Mouse (Mus musculus) hindlimb bud, embryonic 11.5 days (tissue): ENCODE measurements around the gene Gm44965.
A peak's percentile ranks its signal among the peaks of the same experiment; 100 is the strongest.

Experiments
- DNase-seq: peaks from one replicate; pipeline ENCODE4 v3.0.0-alpha.2; 2012; ENCODE audit warnings: low read depth, low spot score; ENCODE audit errors: extremely low spot score

Gm44965 gene

GRCm38 (mm10) chr6:48593158-48594042, at the start of gene Gm44965, which contains the start of gene Repin1:
TSS of gene Gm44965 (plus strand) at chr6:48593941.
TSS of gene Repin1 (plus strand) at chr6:48593883.
- no peak for DNase-seq

DNA sequence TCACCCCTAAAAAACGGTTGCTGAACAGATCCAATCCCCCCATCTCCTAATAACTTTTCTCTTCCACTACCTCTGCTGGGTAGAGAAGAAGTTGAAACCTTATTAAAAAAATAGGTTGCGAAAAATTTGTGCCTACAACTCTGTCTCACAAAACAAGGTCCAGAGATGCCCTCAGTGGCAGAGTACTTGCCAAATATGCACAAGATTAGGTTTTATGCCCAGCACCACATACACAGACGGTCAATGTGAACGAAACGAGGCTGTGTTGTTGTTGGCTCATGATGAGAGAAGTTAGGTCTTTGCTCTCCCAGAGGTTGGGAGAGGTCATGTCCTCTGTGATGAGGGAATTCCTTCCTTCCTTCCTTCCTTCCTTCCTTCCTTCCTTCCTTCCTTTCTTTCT, 48.5 kb upstream of the Gm44965 start:
- no peak for DNase-seq

DNA sequence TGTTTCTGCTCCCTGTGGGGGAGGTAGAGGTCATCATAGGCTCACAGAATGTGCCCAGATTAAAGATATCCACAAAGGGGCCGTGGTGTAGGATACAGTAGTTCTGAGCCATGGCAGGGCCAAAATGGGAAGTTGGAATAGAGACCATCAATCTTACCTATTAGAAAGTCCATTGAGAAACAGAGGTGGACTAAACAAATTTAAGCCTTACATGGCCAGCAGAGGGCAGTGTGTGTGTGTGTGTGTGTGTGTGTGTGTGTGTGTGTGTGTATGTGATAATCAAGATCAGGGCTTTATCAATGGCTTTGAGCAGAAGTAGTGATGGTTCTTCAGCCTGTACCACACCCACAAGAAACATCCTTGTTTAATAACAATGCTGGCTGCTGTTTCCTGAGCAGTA, 47.5 kb upstream of the Gm44965 start:
- DNase-seq = no peak

DNA sequence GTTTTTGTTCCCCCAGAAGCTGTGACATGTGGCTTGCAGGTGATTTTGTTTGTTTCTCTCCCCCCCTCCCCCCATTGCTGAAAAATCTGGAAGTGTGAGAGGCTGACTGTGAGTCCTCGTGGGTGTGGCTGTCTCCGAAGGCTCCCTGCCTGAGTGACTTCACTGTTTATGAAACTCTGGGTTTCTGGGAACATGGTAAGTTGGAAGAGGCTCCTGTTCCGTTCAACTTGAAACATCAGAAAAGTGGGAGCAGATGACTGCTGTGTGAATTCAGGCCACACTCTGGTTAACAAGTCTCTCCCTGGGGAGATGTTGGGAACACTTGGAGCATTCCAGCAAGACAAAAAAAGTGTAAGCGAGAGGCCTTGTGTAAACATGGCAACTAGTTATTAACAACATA, 46.9 kb upstream of the Gm44965 start:
- DNase-seq = no peak

GRCm38 (mm10) chr6:48548314-48548713, 45.4 kb upstream of the Gm44965 start:
- no peak for DNase-seq

- no peak for DNase-seq
Measured at GRCm38 (mm10) chr6:48552918-48553317, 40.8 kb upstream of the Gm44965 start.

DNA sequence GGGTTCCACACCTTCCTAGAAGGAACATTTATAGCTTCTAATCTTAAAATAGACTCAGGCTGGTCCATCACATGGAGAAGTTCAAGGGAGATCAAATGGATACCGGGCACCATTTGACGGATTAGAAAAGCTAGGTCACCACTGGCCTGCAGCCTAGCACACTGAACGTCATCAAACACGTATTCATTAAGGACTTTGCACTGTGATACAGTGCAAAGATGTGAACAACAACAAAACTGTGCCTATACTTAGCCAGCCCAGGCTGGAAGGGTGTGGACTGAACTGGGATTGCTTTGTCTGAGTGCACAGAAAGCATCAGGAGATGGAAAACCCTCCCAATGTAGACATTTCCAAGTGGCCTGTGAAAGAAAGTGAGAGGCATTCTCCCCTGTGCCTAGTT, 39.9 kb upstream of the Gm44965 start:
- DNase-seq = no peak

- peak; percentile 76 for DNase-seq
Measured at GRCm38 (mm10) chr6:48554280-48555103, 39.2 kb upstream of the Gm44965 start, which contains the start of gene Lrrc61. TSS of gene Lrrc61 (plus strand) at chr6:48554796.

DNA sequence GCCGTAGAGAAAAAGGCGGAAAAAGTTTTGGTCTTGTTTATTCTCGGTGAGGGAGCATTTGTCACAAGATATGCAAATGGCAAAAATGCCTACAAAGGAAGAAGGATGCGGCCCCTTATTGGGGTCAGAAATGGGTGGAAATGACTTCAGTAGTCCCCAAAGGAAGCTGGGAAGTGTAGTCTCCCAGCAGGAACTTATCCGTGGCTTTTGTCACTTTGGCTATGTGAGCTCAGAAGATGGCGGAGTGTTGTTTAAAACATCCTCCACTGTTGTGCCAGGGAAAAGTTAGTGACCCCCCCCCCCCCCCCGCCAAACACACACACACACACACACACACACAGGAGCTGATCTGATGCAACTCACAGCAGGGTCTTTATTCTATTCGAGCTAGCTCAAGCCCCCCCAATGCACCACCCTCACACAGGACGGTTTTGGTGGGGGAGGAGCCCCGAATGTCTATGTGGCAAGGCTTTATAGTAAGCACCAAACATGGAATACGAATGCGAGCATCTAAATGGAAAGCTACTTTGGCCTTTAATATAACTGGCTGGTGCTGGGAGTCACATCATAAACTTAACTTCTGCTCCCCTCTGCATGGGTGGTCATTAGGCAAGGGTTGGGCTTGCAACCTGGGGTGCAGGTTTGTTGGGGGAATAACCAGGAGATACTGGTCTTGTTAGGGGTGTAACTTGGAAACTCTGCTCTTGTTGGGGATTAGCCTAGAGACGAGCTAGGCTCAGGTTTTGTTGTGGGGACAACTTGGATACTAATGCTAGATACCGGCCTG, 38.4 kb upstream of the Gm44965 start:
- no peak for DNase-seq

GRCm38 (mm10) chr6:48555956-48556355, 37.8 kb upstream of the Gm44965 start:
- no peak for DNase-seq

- no peak for DNase-seq
Measured at GRCm38 (mm10) chr6:48565693-48566310, 27.9 kb upstream of the Gm44965 start.

GRCm38 (mm10) chr6:48566312-48566711, 27.4 kb upstream of the Gm44965 start:
- DNase-seq = no peak

- DNase-seq = no peak
Measured at GRCm38 (mm10) chr6:48568036-48568984, 25.4 kb upstream of the Gm44965 start.

GRCm38 (mm10) chr6:48569065-48569807, 24.5 kb upstream of the Gm44965 start:
- no peak for DNase-seq

DNA sequence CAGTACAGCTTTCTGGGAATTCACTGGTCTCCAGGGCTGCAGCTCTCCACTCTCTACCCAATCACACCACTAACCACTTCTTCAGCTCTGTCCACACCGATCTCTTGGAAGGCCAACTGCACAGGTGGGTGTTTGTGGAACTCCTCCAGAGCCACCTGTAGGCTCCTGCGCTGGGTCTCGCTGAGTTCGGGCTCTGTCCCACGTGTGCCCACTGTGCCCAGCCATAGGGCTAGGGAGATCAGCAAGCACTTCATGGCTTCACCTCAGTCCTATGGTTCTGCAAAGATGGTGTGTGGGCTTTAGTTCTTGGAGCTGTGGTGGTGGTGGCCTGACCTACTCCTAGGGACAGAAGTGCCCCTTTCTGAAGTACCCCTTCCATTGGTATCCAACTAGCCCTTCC, 21.7 kb upstream of the Gm44965 start:
- no peak for DNase-seq

- no peak for DNase-seq
Measured at GRCm38 (mm10) chr6:48572572-48573061, 21.1 kb upstream of the Gm44965 start, which contains the start of gene Rarres2. TSS of gene Rarres2 (minus strand) at chr6:48572789.

GRCm38 (mm10) chr6:48573280-48573679, 20.5 kb upstream of the Gm44965 start:
- DNase-seq = no peak

DNA sequence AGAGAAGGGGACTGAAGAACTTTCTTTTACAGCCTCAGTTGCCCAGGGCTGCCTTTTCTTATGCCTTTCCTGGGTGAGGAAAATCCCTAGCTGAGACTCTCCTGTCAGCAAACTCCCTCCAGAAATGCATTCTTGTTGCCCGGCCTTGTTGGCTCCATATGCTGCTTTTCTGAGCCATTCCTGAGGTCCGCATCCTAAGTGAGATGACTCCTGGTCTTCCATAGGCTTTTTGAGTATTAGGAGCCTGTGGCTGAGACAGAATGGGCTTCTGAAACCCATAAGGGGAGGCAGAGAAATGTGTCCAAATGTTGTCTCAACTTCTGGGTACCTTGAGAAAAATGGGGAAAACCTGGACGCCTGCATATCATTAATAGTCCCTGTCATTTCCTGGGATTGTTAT, 19.8 kb upstream of the Gm44965 start:
- DNase-seq = no peak

DNA sequence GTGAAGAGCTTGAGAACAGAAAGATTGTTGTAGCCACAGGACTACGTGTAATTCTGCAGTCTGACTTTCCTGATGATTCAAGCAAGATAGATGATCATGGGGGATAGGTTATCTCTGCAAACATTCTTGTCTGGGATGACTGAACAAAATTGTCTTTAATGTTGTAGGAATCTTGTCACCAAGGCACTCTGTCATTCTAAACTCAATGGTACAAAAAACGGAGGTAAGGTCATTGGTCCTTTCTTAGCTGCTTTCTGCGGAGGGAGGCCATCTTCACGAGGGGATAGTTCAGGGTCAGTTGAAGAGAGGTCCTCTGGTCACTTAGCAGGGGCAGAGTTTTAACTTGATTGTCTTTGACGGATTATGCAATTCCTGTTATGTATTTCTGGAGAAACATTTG, 15.0 kb upstream of the Gm44965 start:
- no peak for DNase-seq
